Mouse (Mus musculus): ENCODE measurements around the gene Glul. TPM values are rescaled to one million over a fixed set of nuclear protein-coding genes. Genes with fewer than 3 reads are reported as not detected.
"Not testable (repeated sequence)": the region's sequence is repeated elsewhere in the genome, so short reads cannot be mapped to it uniquely, and the experiment has no call there.

The Glul gene
- total RNA-seq (2021) (1,000 to 10,000 TPM; 1,004 to 1,607 TPM), polyA plus RNA-seq (2012; rRNA removed) (279 and 350 TPM in 2 replicates)
- long read RNA-seq, transcript Glul-201 (7 exons, 2,792 nt): major isoform, 81 of 103 reads
- long read RNA-seq, partial matches to known transcripts: 6 of 103 reads
- long read RNA-seq, other reads (novel, unspliced or antisense): 16 of 103 reads

- peak; percentile 98 for DNase-seq
Observed at GRCm38 (mm10) chr1:153899731-153900380, at the start of gene Glul, which contains the start of gene Teddm2. Gene Glul (plus strand): TSS chr1:153899944. Gene Teddm2 (minus strand): TSS chr1:153900228.

GRCm38 (mm10) chr1:153852696-153853095 lies 47.0 kb upstream of the Glul start:
- not testable (repeated sequence) for DNase-seq

- DNase-seq: peak; percentile 3
Observed at GRCm38 (mm10) chr1:153855946-153856345, 43.8 kb upstream of the Glul start.

GRCm38 (mm10) chr1:153874045-153874444 lies 25.7 kb upstream of the Glul start, which contains the start of gene Teddm1b:
Gene Teddm1b (plus strand): TSS chr1:153874345.
- DNase-seq: no peak

- not testable (repeated sequence) for DNase-seq
Observed at GRCm38 (mm10) chr1:153880391-153880790, 19.4 kb upstream of the Glul start.

- DNase-seq: no peak
Observed at GRCm38 (mm10) chr1:153886024-153886633, 13.6 kb upstream of the Glul start.

GRCm38 (mm10) chr1:153890121-153890520 lies 9.6 kb upstream of the Glul start:
- DNase-seq: no peak

GRCm38 (mm10) chr1:153891442-153891841 lies 8.3 kb upstream of the Glul start, which contains the start of gene Teddm1a:
Gene Teddm1a (plus strand): TSS chr1:153891742.
- DNase-seq: no peak

GRCm38 (mm10) chr1:153893746-153894145 lies 6.0 kb upstream of the Glul start:
- DNase-seq: no peak

- no peak for DNase-seq
Observed at GRCm38 (mm10) chr1:153894201-153894893, 5.4 kb upstream of the Glul start.

GRCm38 (mm10) chr1:153894979-153895378 lies 4.8 kb upstream of the Glul start:
- peak; percentile 72 for DNase-seq

- no peak for DNase-seq
Observed at GRCm38 (mm10) chr1:153897196-153897595, 2.5 kb upstream of the Glul start.

GRCm38 (mm10) chr1:153898989-153899730 lies 584 bp upstream of the Glul start:
- no peak for DNase-seq

- no peak for DNase-seq
Observed at GRCm38 (mm10) chr1:153900381-153900780, 637 bp downstream of the Glul start.

- peak; percentile 53 for DNase-seq
Observed at GRCm38 (mm10) chr1:153900860-153901730, 1.4 kb downstream of the Glul start.

- DNase-seq: no peak
Observed at GRCm38 (mm10) chr1:153903006-153903405, 3.3 kb downstream of the Glul start.

GRCm38 (mm10) chr1:153904236-153904635 lies 4.5 kb downstream of the Glul start:
- no peak for DNase-seq

- DNase-seq: no peak
Observed at GRCm38 (mm10) chr1:153905884-153906283, 6.1 kb downstream of the Glul start.

- DNase-seq: no peak
Observed at GRCm38 (mm10) chr1:153908208-153908607, 8.5 kb downstream of the Glul start.

- no peak for DNase-seq
Observed at GRCm38 (mm10) chr1:153908741-153909140, 9.0 kb downstream of the Glul start.
